8 mouse cellular contexts compared by ENCODE assay signal in genomic region chr11:106488126-106488561, GRCm38 (mm10). TPM values are rescaled to one million over a fixed set of nuclear protein-coding genes. Genes with fewer than 3 reads are reported as not detected.
A peak's percentile ranks its signal among the peaks of the same experiment; 100 is the strongest.
DNase-seq lines count a peak whose midpoint lies in the region; ATAC-seq lines count a peak whose summit lies in the region.

No protein-coding gene starts in this region.

- 6% methylated on average over 17 of the region's 17 CpGs for WGBS in kidney, embryonic 15.5 days
- 9% methylated on average over 17 of the region's 17 CpGs for WGBS in embryonic facial prominence, embryonic 11.5 days
- 16% methylated on average over 17 of the region's 17 CpGs for WGBS in hindbrain, embryonic 16.5 days
- WGBS in midbrain, embryonic 12.5 days = 14% methylated on average over 17 of the region's 17 CpGs

- peak; percentile 79 for ATAC-seq in kidney, embryonic 15.5 days (replicated peaks; ENCODE audit: low FRiP score)
- peak; percentile 22 for ATAC-seq in embryonic facial prominence, embryonic 11.5 days (replicated peaks; ENCODE audit: insufficient number of reproducible peaks, low FRiP score, low TSS enrichment, low read depth)
- ATAC-seq in hindbrain, embryonic 16.5 days = peak; percentile 44
- ATAC-seq in midbrain, embryonic 12.5 days (ENCODE audit: low FRiP score, low read depth) = peak; percentile 45

- no peaks in the 10 kb centered on the region for H3K36me3 ChIP-seq in kidney, embryonic 15.5 days
- H3K36me3 ChIP-seq in embryonic facial prominence, embryonic 11.5 days (replicated peaks; ENCODE audit: control insufficient read depth, insufficient read depth, low read depth, low read length) = no peaks in the 10 kb centered on the region
- no peaks in the 10 kb centered on the region for H3K36me3 ChIP-seq in hindbrain, embryonic 16.5 days (ENCODE audit: control insufficient read depth, insufficient read depth, low read length)
- no peaks in the 10 kb centered on the region for H3K36me3 ChIP-seq in midbrain, embryonic 12.5 days

- H3K4me3 ChIP-seq in kidney, embryonic 15.5 days (replicated peaks) = peak overlapping the region; percentile 98
- H3K4me3 ChIP-seq in embryonic facial prominence, embryonic 11.5 days (ENCODE audit: low read depth, low read length) = peak overlapping the region; percentile 95
- H3K4me3 ChIP-seq in hindbrain, embryonic 16.5 days (ENCODE audit: low read length) = peak overlapping the region; percentile 98
- H3K4me3 ChIP-seq in midbrain, embryonic 12.5 days = peak overlapping the region; percentile 96

- H3K9ac ChIP-seq in kidney, embryonic 15.5 days = no peak overlapping the region
- no peak overlapping the region for H3K9ac ChIP-seq in embryonic facial prominence, embryonic 11.5 days (replicated peaks; ENCODE audit: low read length)
- peak overlapping the region; percentile 88 for H3K9ac ChIP-seq in hindbrain, embryonic 16.5 days (ENCODE audit: low read depth, low read length)
- no peak overlapping the region for H3K9ac ChIP-seq in midbrain, embryonic 12.5 days (replicated peaks)

- peak overlapping the region; percentile 84 for H3K4me2 ChIP-seq in kidney, embryonic 15.5 days
- H3K4me2 ChIP-seq in embryonic facial prominence, embryonic 11.5 days (ENCODE audit: low read depth, low read length) = peak overlapping the region; percentile 90
- H3K4me2 ChIP-seq in hindbrain, embryonic 16.5 days (ENCODE audit: low read length) = peak overlapping the region; percentile 91
- peak overlapping the region; percentile 92 for H3K4me2 ChIP-seq in midbrain, embryonic 12.5 days (replicated peaks)

- DNase-seq in kidney, adult 18-20 months = no peak
- peak; percentile 30 for DNase-seq in embryonic facial prominence, embryonic 11.5 days (ENCODE audit: low spot score)
- no peak for DNase-seq in urinary bladder, postnatal 10 days (ENCODE audit: low spot score)
- no peak for DNase-seq in adrenal gland, adult 2 months
- no peak for DNase-seq in natural killer cell, adult 2 months (ENCODE audit: low spot score in 2 of 2)

- H3K4me1 ChIP-seq in kidney, embryonic 15.5 days = peaks cover 31% of the 10 kb centered on the region
- no peaks in the 10 kb centered on the region for H3K4me1 ChIP-seq in embryonic facial prominence, embryonic 11.5 days (ENCODE audit: control insufficient read depth, insufficient read depth, low read length)
- peaks cover 8% of the 10 kb centered on the region for H3K4me1 ChIP-seq in hindbrain, embryonic 16.5 days (ENCODE audit: control insufficient read depth, insufficient read depth, low read depth, low read length)
- H3K4me1 ChIP-seq in midbrain, embryonic 12.5 days = peaks cover 9% of the 10 kb centered on the region

- H3K27me3 ChIP-seq in kidney, embryonic 15.5 days = no peaks in the 10 kb centered on the region
- no peaks in the 10 kb centered on the region for H3K27me3 ChIP-seq in embryonic facial prominence, embryonic 11.5 days (ENCODE audit: control insufficient read depth, insufficient read depth, low read length)
- H3K27me3 ChIP-seq in hindbrain, embryonic 16.5 days (replicated peaks; ENCODE audit: control insufficient read depth, insufficient read depth, low read length) = no peaks in the 10 kb centered on the region
- H3K27me3 ChIP-seq in midbrain, embryonic 12.5 days = no peaks in the 10 kb centered on the region

- no peaks in the 10 kb centered on the region for H3K9me3 ChIP-seq in kidney, embryonic 15.5 days (replicated peaks)
- H3K9me3 ChIP-seq in embryonic facial prominence, embryonic 11.5 days (replicated peaks; ENCODE audit: control insufficient read depth, low read length) = no peaks in the 10 kb centered on the region
- no peaks in the 10 kb centered on the region for H3K9me3 ChIP-seq in hindbrain, embryonic 16.5 days (ENCODE audit: control insufficient read depth, low read length)
- no peaks in the 10 kb centered on the region for H3K9me3 ChIP-seq in midbrain, embryonic 12.5 days

- H3K27ac ChIP-seq in kidney, embryonic 15.5 days = peak overlapping the region; percentile 94
- H3K27ac ChIP-seq in embryonic facial prominence, embryonic 11.5 days (replicated peaks; ENCODE audit: low read depth, low read length) = no peak overlapping the region
- H3K27ac ChIP-seq in hindbrain, embryonic 16.5 days (ENCODE audit: low read depth, low read length) = peak overlapping the region; percentile 29; the same call in 1 of the 2 replicates
- 0 out of 2 replicates have a peak overlapping the region, but pooled peaks have one; percentile 20 for H3K27ac ChIP-seq in midbrain, embryonic 12.5 days (replicated peaks)

RNA-seq across cellular contexts. Expression of gene Ern1, which starts 0.5 kb away (rescaled TPM):
- 6.6 and 7.0 TPM in 2 replicates for polyA plus RNA-seq in kidney, embryonic 15.5 days (2015; fragmentation: Nextera tagmentation; extraction: Ambion mirVana)
- 3.0 and 3.8 TPM in 2 replicates for polyA plus RNA-seq in embryonic facial prominence, embryonic 11.5 days (2014; fragmentation: Nextera tagmentation; extraction: Ambion mirVana)
- polyA plus RNA-seq in hindbrain, embryonic 16.5 days (2015; fragmentation: Nextera tagmentation; extraction: Ambion mirVana) = 3.3 and 4.8 TPM in 2 replicates
- polyA plus RNA-seq in midbrain, embryonic 12.5 days (2016; fragmentation: Nextera tagmentation; extraction: Ambion mirVana) = 6.6 and 8.0 TPM in 2 replicates
- total RNA-seq in adrenal gland, adult 2 months (2021) = 100 to 1,000 TPM in 1 of 2 experiments, 10 to 100 TPM in 1; 90.7 to 119 TPM
- 608 and 700 TPM in 2 replicates for polyA plus RNA-seq in adrenal gland, adult 2 months (2012; rRNA removed)

Comparison
In these comparisons a context has a peak if more than half of its experiments do, and no peak if none do; other contexts are left out.
1. ATAC-seq: peak in every context shown above with its lines; median percentile 79 in kidney, embryonic 15.5 days; 45 in midbrain, embryonic 12.5 days; 44 in hindbrain, embryonic 16.5 days; 22 in embryonic facial prominence, embryonic 11.5 days.
2. RNA of gene Ern1, which starts 0.5 kb away (polyA plus RNA-seq): 608 to 700 TPM in adrenal gland, adult 2 months; 6.6 to 7.0 TPM in kidney, embryonic 15.5 days, 6.6 to 8.0 TPM in midbrain, embryonic 12.5 days, 3.0 to 3.8 TPM in embryonic facial prominence, embryonic 11.5 days and 3.3 to 4.8 TPM in hindbrain, embryonic 16.5 days; every median in the first group is over 10 times any median in the second.
3. Peak in every context shown above with its lines, with median percentiles within 50 percentile points of each other: H3K4me2 ChIP-seq and H3K4me3 ChIP-seq.